Mouse (Mus musculus) liver, adult (tissue): ENCODE measurements around the gene Gpr62.

ENCODE experiments used
- GATA4 ChIP-seq: IDR thresholded peaks from 2 replicates; pipeline ENCODE4 v1.6.1; 2014; ENCODE audit warnings: mild to moderate bottlenecking, low read length; ENCODE audit not compliant: insufficient replicate concordance

The Gpr62 gene

GRCm38 (mm10) chr9:106477649-106478048 lies 11.9 kb upstream of the Gpr62 start:
- no peak for TF ChIP-seq GATA4

DNA sequence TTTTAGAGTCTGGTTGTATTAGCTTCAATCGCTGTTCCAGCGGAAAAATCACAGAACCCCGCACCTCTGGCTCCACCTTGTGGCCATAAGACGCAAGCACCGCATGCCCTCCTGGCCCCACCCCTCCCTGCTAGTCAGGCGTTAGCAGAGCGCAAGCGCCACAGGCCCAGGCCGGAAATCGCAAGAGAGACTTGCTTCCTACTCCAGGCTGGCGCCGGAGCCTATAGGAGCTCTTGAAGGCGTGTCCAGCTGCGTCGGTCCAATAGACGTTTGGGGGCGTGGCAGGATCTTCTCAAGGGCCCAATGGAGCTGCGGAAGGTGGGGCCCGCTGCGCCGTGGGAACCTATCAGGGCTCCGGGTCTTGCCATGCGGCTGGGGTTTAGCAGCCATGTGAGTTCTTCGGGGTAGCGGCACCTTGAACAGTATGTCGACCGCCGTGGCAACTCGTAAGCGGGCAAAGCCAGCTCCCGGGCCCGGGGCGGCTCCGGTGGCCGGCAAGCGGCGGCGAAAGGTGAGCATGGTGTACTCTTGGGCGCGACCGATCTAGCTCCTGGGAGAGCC lies 11.3 kb upstream of the Gpr62 start, which contains the start of gene Parp3:
TSS of gene Parp3 (minus strand) at position 26 of the 561 bp plus-strand sequence.
- no peak for TF ChIP-seq GATA4

GRCm38 (mm10) chr9:106476002-106476923 lies 10.5 kb upstream of the Gpr62 start:
- TF ChIP-seq GATA4: no peak

GRCm38 (mm10) chr9:106475663-106476001 lies 9.9 kb upstream of the Gpr62 start, which contains the start of gene Rrp9:
Gene Rrp9, plus strand, starts transcription at chr9:106475963.
- TF ChIP-seq GATA4: no peak

- no peak for TF ChIP-seq GATA4
Measured at GRCm38 (mm10) chr9:106475046-106475445, 9.3 kb upstream of the Gpr62 start.

GRCm38 (mm10) chr9:106474456-106474855 lies 8.7 kb upstream of the Gpr62 start:
- TF ChIP-seq GATA4: peak; percentile 17; the same call in 1 of the 2 replicates

DNA sequence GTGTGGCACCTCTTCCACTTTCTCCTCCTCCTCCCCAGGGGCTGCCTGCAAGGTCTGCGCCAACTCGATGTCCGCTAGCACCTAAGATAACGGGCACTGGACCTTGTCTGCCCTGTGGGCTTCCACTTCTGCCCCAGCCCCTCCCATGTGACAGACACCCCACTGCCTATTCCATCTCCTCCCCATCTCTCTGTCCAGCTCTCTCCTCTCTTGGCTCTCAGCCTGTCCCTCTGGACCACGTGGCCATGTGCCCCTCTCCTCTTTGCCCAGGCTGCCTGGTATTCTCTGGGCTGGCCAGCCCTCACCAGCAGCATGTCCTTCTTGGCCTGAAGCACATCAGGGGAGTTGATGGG lies 8.0 kb upstream of the Gpr62 start:
- TF ChIP-seq GATA4: no peak

DNA sequence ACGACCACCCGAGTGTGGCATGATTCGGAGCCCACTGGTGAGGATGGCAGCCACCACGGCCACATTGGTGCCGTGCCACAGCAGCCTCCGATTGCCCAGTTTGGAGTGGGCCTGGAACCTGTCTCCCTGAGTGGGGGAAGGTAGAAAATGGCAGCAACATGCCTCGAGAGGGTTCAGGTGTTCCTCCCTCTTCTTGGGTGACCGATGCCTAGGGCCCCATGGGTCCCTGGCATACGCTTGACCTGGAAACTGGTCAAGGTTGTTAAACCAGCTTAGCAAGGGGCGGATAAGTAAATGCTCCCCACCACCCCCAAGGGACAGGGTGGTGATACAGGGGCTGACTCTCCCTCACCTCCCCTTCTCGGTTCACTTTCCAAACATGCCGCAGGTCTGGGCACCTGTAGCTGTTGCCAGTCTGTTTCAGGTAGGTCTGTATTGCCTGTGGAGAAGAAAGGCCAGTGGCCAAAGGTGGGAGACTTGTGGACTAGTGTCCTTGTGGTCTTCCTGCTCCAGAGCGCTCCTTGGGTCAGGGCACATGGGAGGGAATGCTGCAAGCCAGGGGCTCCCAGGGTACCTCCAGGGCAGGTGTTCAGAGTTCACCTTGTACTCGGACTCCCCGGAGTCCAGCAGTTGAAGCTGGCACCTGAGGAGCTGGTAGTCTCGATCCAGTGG lies 7.5 kb upstream of the Gpr62 start:
- TF ChIP-seq GATA4: no peak

GRCm38 (mm10) chr9:106472321-106472720 lies 6.6 kb upstream of the Gpr62 start:
- TF ChIP-seq GATA4: no peak

DNA sequence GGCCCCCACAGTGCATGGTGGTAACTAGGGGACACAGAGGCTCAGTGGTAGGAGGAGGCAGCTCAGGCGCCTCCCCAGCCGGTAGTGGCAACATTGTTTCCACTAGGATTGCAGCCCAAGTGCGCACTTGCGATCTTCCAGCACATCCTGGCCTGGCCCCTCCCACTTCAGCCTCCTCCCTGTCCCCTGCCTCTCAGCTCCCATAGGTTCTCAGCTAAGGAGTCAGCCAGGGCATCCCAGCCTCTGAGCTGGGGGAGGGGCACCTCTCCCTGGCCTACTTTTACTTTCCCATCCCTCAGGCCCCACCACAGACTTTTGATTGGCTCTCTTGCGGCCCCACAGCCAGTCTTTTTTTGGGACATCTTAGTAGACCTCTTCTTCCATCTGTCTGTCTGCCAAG lies 6.2 kb upstream of the Gpr62 start:
- no peak for TF ChIP-seq GATA4

GRCm38 (mm10) chr9:106470991-106471750 lies 5.4 kb upstream of the Gpr62 start:
- TF ChIP-seq GATA4: no peak

GRCm38 (mm10) chr9:106469776-106470175 lies 4.0 kb upstream of the Gpr62 start:
- no peak for TF ChIP-seq GATA4

- TF ChIP-seq GATA4: no peak
Measured at GRCm38 (mm10) chr9:106469317-106469716, 3.6 kb upstream of the Gpr62 start.

DNA sequence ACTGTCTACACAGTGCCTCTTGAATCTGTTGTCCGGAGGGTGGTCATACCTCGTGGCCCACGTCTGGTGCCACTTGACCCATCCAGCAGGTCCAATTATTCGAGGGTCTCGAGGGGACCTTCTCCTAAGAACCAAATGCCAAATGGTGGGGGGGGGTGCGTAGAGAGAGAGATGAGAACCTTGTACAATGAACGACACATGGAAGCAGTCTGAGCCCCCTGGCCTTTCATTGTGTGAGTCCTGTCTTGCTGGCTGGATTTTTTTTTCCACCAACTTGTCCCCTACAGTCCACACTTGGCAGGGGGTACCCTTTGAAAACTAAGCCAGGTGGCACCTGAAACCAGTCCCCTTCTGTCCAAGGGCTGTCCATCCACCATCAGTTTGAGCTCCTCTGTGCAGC lies 2.0 kb upstream of the Gpr62 start:
- TF ChIP-seq GATA4: no peak

DNA sequence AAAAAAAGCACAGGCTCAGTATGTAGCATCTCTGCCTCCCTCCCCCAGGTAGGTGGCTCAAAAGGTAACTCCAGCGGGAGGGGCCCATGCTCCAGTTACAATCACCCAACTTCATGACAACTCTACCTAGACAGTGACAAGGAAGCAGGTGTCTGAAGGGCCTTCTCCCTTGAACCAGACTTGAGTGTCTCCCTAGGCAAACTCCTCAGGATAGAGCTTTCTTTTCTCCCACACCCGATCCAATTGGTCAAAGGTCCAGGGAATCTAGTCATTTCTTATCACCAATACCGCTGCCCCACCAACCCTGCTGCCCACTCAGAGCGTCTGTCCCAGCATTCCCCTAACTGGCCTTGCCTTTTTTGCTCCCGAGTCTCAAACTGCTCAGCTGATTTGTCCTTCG lies 983 bp upstream of the Gpr62 start:
- TF ChIP-seq GATA4: no peak

- no peak for TF ChIP-seq GATA4
Measured at GRCm38 (mm10) chr9:106464751-106465541, 792 bp downstream of the Gpr62 start.
